Comparison of ENCODE assay signal across 15 mouse cellular contexts in genomic region chr8:88879857-88880256, GRCm38 (mm10).
DNase-seq lines count a peak whose midpoint lies in the region; ATAC-seq and TF ChIP-seq lines count a peak whose summit lies in the region.
"Had no signal": no experiment of that assay in that cellular context is flagged by ENCODE, and none has a peak within 500 bp of the region (broad histone marks: within the 10 kb centered on the region; RNA-seq: fewer than 3 reads in every experiment).

No protein-coding gene starts in this region.

- 77% methylated on average over 7 of the region's 7 CpGs for WGBS in hindbrain, postnatal 0 days

- H3K27ac ChIP-seq in hindbrain, postnatal 0 days: no peak overlapping the region
- H3K27ac ChIP-seq in layer of hippocampus, adult 2 months: no peak overlapping the region
- H3K27ac ChIP-seq: forebrain, embryonic 10.5 days; intestine, embryonic 15.5 days; liver, embryonic 13.5 days; neural tube, embryonic 13.5 days had no signal

- TF ChIP-seq CTCF in hindbrain, postnatal 0 days (IDR thresholded peaks at IDR 0.05; ENCODE audit: low read depth): no peak
- TF ChIP-seq CTCF in layer of hippocampus, adult 2 months (conservative IDR thresholded peaks at IDR 0.05): no peak

- H3K4me1 ChIP-seq in hindbrain, postnatal 0 days (ENCODE audit: insufficient read depth, low read length): no peaks in the 10 kb centered on the region
- H3K4me1 ChIP-seq: forebrain, embryonic 10.5 days; intestine, embryonic 15.5 days; liver, embryonic 13.5 days had no signal

- no peak overlapping the region for H3K4me3 ChIP-seq in hindbrain, postnatal 0 days (ENCODE audit: low read length)
- H3K4me3 ChIP-seq in layer of hippocampus, adult 2 months: no peak overlapping the region
- H3K4me3 ChIP-seq: forebrain, embryonic 10.5 days; intestine, embryonic 15.5 days; liver, embryonic 13.5 days; neural tube, embryonic 13.5 days had no signal

- H3K9ac ChIP-seq in hindbrain, postnatal 0 days (replicated peaks; ENCODE audit: low read length): no peak overlapping the region
- H3K9ac ChIP-seq: intestine, embryonic 15.5 days; liver, embryonic 13.5 days; neural tube, embryonic 13.5 days had no signal

- peak; percentile 12 for DNase-seq in gastrocnemius, postnatal 10 days
- no peak for DNase-seq in gastrocnemius, adult 8-10 months (ENCODE audit: low spot score in 2 of 2)
- peak; percentile 5 for DNase-seq in urinary bladder, postnatal 14 days (ENCODE audit: low spot score)
- DNase-seq in urinary bladder, adult 2 months (ENCODE audit: low spot score): no peak
- DNase-seq in heart, postnatal 14 days: peak; percentile 61 to 62
- DNase-seq in hindbrain, postnatal 0 days (ENCODE audit: low spot score): no peak
- no peak for DNase-seq in layer of hippocampus, adult 2 months (ENCODE audit: low spot score in 2 of 2)
- DNase-seq: cerebellum, adult 2 months; liver, embryonic 13.5 days; midbrain, embryonic 14.5 days had no signal

- no peak for ATAC-seq in hindbrain, postnatal 0 days
- no peak for ATAC-seq in megakaryocyte, adult 5-6 weeks (ENCODE audit: poor library complexity, severe bottlenecking)
- ATAC-seq: intestine, embryonic 15.5 days had no signal

- no peaks in the 10 kb centered on the region for H3K9me3 ChIP-seq in hindbrain, postnatal 0 days (ENCODE audit: low read length)
- H3K9me3 ChIP-seq: forebrain, embryonic 10.5 days; intestine, embryonic 15.5 days; liver, embryonic 13.5 days; neural tube, embryonic 13.5 days had no signal

- no peaks in the 10 kb centered on the region for H3K27me3 ChIP-seq in hindbrain, postnatal 0 days (ENCODE audit: insufficient read depth, low read length)
- H3K27me3 ChIP-seq: intestine, embryonic 15.5 days; liver, embryonic 13.5 days; neural tube, embryonic 13.5 days had no signal

- intact Hi-C loops in heart, postnatal 14 days (cut with DNase I): no loop called here

- H3K36me3 ChIP-seq in hindbrain, postnatal 0 days (ENCODE audit: insufficient read depth, low read length): no peaks in the 10 kb centered on the region
- H3K36me3 ChIP-seq: forebrain, embryonic 10.5 days; G1E; intestine, embryonic 15.5 days; liver, embryonic 13.5 days; neural tube, embryonic 13.5 days had no signal

- no peak overlapping the region for H3K4me2 ChIP-seq in hindbrain, postnatal 0 days (ENCODE audit: low read depth, low read length)
- H3K4me2 ChIP-seq: intestine, embryonic 15.5 days; liver, embryonic 13.5 days; neural tube, embryonic 13.5 days had no signal

Comparison
In these comparisons a context has a peak if more than half of its experiments do, and no peak if none do; other contexts are left out.
1. DNase-seq: peak in gastrocnemius, postnatal 10 days (single experiment), urinary bladder, postnatal 14 days (single experiment) and heart, postnatal 14 days (2 of 2); none in gastrocnemius, adult 8-10 months (0 of 2), urinary bladder, adult 2 months (single experiment), hindbrain, postnatal 0 days (single experiment) and layer of hippocampus, adult 2 months (0 of 2).